Mouse (Mus musculus) bone marrow macrophage, adult 2 months (primary cell): ENCODE data around the gene Sirt4. TPM values are rescaled to one million over a fixed set of nuclear protein-coding genes. Genes with fewer than 3 reads are reported as not detected.
"Not testable (repeated sequence)": the region's sequence is repeated elsewhere in the genome, so short reads cannot be mapped to it uniquely, and the experiment has no call there.

Experiments
- H3K27ac ChIP-seq: 2 replicates; pipeline ENCODE4 v1.5.1; 2012; ENCODE audit warnings: low read depth, low read length; ENCODE audit not compliant: insufficient read depth
- H3K4me1 ChIP-seq: 2 replicates; pipeline ENCODE4 v1.6.1; 2012; ENCODE audit warnings: low read length; ENCODE audit not compliant: control insufficient read depth, insufficient read depth
- H3K4me3 ChIP-seq: 2 replicates; pipeline ENCODE4 v1.5.1; 2012; ENCODE audit warnings: mild to moderate bottlenecking, low read length, moderate library complexity; ENCODE audit not compliant: insufficient read depth
- CTCF ChIP-seq: IDR thresholded peaks from 2 replicates; pipeline ENCODE4 v1.5.1; 2012; ENCODE audit warnings: low read depth, mild to moderate bottlenecking, low read length, moderate library complexity
- POLR2A ChIP-seq: IDR thresholded peaks from 2 replicates; pipeline ENCODE4 v1.6.1; 2012; ENCODE audit warnings: mild to moderate bottlenecking, low read depth, low read length, borderline replicate concordance
- polyA plus RNA-seq: library from polyadenylated mRNA; stranded (reverse); fragments of >200 nt; gene quantifications from 2 replicates; pipeline ENCODE4 v1.2.4, GENCODE M21; 2012; ENCODE audit not compliant: missing spikeins, insufficient read depth, insufficient read length

Gene Sirt4
- polyA plus RNA-seq, 1 experiment, result 15.6 TPM

DNA sequence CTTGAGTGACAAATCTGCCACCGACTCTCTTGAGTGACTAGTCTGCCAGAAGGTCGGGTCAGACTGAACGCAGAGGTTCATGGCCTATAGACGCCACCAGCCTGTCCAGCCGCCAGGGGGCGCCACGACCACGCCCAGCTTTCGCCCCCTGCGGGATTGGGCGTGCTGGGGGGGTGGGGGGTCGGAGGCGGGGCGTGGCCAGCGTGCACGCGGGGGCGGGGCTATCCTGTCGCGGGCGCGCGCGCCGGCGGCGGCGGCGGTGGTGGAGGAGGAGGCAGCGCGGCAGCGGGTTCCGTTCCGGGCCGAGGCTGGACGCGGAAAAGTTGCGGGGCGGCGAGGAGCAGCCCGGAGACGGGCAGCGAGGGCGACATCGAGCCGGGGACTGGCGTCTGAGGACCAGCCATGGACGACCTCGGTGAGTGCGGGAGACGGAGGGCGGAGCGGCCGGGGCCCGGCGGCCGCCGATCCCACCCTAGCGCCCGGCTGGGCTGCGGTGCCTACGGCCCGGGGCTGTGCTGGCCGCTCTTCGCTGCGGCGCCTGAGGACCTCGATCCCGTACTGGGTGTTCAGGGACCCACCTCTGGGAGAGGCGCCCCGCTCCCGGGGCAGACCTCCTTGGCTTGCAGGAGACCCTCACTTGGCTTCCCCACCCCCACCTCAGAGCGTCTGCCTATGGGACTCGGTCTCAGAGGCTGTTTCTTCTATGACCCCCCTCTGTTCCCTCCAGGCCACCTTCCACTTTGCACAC, 22.1 kb upstream of the Sirt4 start, which contains the start of gene Pxn:
Gene Pxn (plus strand): TSS at position 223 of the 748 bp plus-strand sequence.
- H3K4me3 ChIP-seq, result peak within 1 kb of the TSS; percentile 97
- TF ChIP-seq POLR2A (no peak; the same call in 1 of the 2 replicates), CTCF (peak; percentile 44)
- peaks cover 22% of the 10 kb centered on the region for H3K4me1 ChIP-seq
- H3K27ac ChIP-seq, result peak within 1 kb of the TSS; percentile 42

DNA sequence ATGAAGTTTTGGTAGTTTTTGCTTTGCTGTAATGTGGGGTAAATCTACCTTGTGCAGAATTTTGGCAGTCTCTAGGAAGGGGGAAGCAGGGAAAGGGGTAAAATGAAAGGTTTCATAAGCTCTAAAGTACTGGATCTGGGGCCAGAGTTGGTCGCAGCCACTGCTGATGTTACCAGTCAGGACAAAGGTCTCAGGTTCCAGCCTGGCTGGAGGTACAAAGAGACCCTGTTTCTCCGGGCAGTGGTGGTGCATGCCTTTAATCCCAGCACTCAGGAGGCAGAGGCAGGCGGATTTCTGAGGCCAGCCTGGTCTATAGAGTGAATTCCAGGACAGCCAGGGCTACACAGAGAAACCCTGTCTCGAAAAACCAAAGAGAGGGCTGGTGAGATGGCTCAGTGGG, 21.1 kb upstream of the Sirt4 start:
- H3K27ac ChIP-seq, H3K4me3 ChIP-seq: not testable (repeated sequence)
- H3K4me1 ChIP-seq, result peaks cover 19% of the 10 kb centered on the region

DNA sequence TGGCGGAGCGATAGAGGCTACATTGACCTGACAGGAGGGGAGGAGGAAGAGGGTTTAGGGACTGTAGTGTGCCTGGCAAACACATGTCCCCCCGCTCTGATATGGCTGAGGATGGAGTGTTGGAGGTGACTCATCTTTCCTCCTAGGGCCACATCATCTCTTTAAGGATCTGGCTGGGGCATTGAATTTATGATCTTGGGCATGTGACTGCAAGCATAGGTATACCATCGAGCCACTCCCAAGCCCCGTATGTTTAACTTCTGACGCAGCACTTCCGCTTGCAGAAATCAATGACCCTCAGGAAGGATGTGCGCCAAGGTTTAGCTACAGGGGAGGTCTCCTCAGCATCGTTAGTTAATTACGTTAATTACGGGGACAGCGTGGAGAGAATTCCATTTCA, 18.5 kb upstream of the Sirt4 start:
- peaks cover 10% of the 10 kb centered on the region for H3K4me1 ChIP-seq
- no peak overlapping the region for H3K27ac ChIP-seq
- H3K4me3 ChIP-seq, result no peak overlapping the region
- TF ChIP-seq CTCF (no peak), POLR2A (no peak)

DNA sequence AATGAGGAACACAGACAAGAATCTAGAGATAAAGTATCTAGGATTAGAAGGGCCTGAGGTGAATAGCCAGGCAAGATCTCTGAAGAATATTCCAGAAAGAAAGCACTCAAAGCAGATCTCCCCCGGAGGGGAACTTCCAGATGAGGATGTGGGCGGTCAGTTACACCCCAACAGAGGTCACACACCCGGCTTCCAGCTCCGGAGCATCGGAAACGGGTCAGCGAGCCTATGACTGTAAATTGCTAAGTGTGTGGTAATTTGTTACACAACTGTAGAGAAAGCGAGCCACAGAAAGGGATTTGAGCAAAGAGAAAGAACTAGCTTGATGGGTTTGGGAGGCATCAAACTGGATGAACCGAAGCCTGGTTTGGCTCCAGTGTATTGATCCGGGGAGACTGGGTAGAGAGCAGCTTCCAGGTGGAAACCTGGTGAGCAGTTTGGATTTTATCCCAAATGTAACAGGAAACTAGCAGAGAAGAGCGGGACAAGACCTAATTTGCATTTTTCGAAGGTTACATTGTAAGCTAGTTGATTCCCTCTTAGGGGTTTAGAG, 15.9 kb upstream of the Sirt4 start:
- Histone ChIP-seq H3K4me3 (no peak overlapping the region), H3K27ac (peak overlapping the region; percentile 79), H3K4me1 (peaks cover 10% of the 10 kb centered on the region)
- TF ChIP-seq CTCF, result no peak
- no peak for TF ChIP-seq POLR2A

DNA sequence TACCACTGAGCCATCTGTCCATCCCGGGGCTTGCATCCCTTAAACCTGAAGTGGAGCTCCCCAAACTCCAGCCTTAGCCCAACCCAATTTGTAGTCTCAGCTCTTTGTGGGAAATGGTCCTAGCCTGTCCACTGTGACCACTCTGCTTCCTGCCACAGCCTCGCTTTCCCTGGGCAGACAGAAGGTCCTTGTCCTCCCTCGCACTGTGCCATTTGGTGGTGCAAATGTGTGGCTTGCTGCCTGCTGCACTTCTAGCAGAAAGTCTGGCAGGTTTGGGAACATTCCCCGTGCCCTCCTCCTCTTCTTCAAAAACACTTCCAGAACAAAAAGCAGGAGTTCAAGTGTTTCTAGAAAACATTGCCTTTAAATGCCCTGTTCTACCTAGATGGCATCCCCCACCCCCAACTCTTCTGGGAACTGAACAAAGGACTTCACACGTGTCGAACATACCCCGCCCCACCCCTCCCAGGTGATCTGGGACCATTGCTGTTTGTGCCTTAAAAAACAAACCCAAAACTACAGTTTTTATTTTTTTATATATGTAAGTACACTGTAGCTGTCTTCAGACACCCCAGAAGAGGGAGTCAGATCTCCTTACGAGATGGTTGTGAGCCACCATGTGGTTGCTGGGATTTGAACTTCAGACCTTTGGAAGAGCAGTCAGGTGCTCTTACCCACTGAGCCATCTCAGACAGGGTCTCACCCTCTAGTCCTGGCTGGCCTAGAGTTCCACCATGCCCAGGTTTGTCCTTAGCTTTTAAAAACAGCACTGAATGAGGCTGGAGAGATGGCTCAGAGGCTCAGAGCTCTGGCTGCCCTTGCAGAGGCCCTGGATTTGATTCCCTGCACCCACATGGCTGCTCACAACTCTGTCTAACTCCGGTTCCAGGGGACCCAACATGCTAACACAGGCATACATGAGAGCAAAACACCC, 14.0 kb upstream of the Sirt4 start:
- TF ChIP-seq POLR2A (no peak), CTCF (no peak)
- no peak overlapping the region for H3K4me3 ChIP-seq
- peaks cover 10% of the 10 kb centered on the region for H3K4me1 ChIP-seq
- H3K27ac ChIP-seq, result no peak overlapping the region

DNA sequence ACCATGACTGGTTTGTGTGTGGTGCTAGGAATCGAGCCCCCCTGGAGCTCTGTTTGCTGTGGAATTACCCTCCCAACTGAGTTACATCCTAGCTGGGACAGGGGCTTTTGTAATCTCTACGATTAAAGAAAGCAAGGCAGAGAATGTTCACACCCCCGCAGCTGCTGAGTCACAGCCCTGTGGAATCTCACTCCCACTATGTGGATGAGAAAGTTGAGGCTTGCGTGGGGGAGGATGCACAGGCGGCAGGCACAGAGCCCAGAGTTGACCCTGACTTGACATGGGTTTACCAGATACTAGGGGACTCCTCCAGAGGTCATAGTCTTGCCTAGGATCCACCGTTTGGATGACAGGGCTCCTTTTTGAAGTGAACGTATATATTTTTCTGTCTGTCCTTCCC, 12.5 kb upstream of the Sirt4 start:
- TF ChIP-seq POLR2A, result no peak
- TF ChIP-seq CTCF, result no peak
- H3K4me3 ChIP-seq, result no peak overlapping the region
- H3K27ac ChIP-seq, result no peak overlapping the region
- H3K4me1 ChIP-seq, result peaks cover 16% of the 10 kb centered on the region

DNA sequence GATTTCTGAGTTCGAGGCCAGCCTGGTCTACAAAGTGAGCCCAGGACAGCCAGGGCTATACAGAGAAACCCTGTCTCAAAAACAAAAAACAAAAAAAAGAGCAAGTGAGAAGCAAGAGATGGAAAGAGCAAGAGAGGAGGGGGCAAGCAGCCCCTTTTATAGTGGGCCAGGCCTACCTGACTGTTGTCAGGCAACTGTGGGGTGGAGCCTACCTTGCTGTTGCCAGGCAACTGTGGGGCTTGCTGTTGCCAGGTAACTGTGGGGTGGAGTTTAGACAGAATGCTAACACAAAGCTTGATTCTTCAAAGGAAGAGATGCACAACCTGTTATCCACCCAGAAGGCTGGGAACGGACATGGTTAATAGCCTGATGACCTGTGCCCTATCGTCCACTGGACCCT, 11.1 kb upstream of the Sirt4 start:
- H3K27ac ChIP-seq, H3K4me3 ChIP-seq: not testable (repeated sequence)
- peaks cover 12% of the 10 kb centered on the region for H3K4me1 ChIP-seq

DNA sequence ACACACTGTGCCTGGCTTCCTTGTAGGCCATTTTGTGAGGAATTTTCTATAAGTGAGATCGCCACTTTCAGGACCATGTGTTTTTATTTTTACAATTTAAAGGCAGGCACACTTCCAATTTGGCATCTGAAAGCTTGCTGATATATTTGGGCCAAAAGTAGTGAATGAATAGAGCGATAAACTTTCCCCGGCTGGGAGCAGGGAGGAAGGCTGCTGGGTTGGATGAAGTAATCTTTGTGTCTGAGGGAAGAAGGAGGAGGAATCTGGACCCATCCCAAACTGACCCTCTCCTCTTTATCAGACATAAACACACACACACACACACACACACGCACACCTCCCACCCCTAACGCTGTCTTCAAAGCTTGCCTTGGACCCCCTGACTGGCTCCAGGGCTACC, 8.9 kb upstream of the Sirt4 start:
- no peak for TF ChIP-seq CTCF
- TF ChIP-seq POLR2A, result no peak
- Histone ChIP-seq H3K4me3 (no peak overlapping the region), H3K27ac (no peak overlapping the region), H3K4me1 (peaks cover 11% of the 10 kb centered on the region)

DNA sequence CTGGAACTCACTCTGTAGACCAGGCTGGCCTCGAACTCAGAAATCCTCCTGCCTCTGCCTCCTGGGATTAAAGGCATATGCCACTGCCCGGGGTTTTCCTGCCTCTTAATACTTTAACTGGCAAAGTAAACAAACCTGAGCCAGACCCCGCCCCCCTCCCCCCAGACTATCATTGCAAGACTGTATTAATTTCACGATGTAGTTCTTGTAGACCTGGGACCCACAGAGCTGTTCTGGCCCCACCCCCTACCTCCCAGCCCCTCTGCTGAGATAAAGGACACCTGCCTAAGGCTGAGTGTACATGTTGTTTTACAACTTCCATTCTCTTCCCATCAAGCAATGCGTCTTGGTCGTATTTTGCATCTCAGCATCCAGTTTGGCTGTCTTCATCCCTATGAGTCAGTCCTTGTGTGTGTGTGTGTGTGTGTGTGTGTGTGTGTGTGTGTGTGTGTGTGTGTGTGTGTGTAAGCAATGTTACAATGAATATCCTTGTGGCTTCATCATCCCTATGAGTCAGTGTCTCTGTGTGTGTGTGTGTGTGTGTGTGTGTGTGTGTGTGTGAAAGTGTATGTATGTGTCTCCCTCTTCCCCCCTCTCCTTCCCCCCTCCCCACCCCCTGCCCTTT, 8.3 kb upstream of the Sirt4 start:
- H3K4me1 ChIP-seq, result peaks cover 15% of the 10 kb centered on the region
- no peak overlapping the region for H3K27ac ChIP-seq
- no peak for TF ChIP-seq POLR2A
- no peak; the same call in 1 of the 2 replicates for TF ChIP-seq CTCF
- H3K4me3 ChIP-seq, result no peak overlapping the region
